Mouse (Mus musculus): Measurements from ENCODE around the gene Shroom3.

- TF ChIP-seq CTCF (IDR thresholded peaks at IDR 0.05; ENCODE audit: borderline replicate concordance, insufficient read depth, low read depth, low read length) (no peak), POLR2A (IDR thresholded peaks at IDR 0.05; ENCODE audit: borderline replicate concordance, insufficient read depth, low read length) (no peak)
These were observed 322.6 kb downstream of the Shroom3 start for GRCm38 (mm10) chr5:93005815-93006341.

Data from cerebellum, adult 2 months (tissue).